Mouse (Mus musculus) embryonic facial prominence, embryonic 15.5 days (tissue): ENCODE measurements around the gene Rfc5. TPM values are rescaled to one million over a fixed set of nuclear protein-coding genes. Genes with fewer than 3 reads are reported as not detected.

Source experiments
- ATAC-seq: fragments of 200-750 bp; cut with Nextera tagmentation; 2 replicates; pipeline ENCODE4 v1.8.0; 2017; ENCODE audit warnings: low read depth, moderate TSS enrichment; ENCODE audit not compliant: insufficient number of reproducible peaks, low FRiP score, low TSS enrichment
- H3K27ac ChIP-seq: fragments of 300-500 bp; sonication (generic); replicated peaks from 2 replicates; pipeline ENCODE4 v1.5.1; 2015; ENCODE audit warnings: mild to moderate bottlenecking, inconsistent platforms
- H3K27me3 ChIP-seq: fragments of 300-500 bp; sonication (generic); 2 replicates; pipeline ENCODE4 v1.6.1; 2015; ENCODE audit warnings: inconsistent platforms
- H3K36me3 ChIP-seq: fragments of 300-500 bp; sonication (generic); 2 replicates; pipeline ENCODE4 v1.6.1; 2015; ENCODE audit warnings: mild to moderate bottlenecking, inconsistent platforms
- H3K4me1 ChIP-seq: fragments of 300-500 bp; sonication (generic); 2 replicates; pipeline ENCODE4 v1.6.1; 2015; ENCODE audit warnings: inconsistent platforms
- H3K4me2 ChIP-seq: fragments of 300-500 bp; sonication (generic); replicated peaks from 2 replicates; pipeline ENCODE4 v1.6.1; 2015; ENCODE audit warnings: mild to moderate bottlenecking, inconsistent platforms
- H3K4me3 ChIP-seq: fragments of 300-500 bp; sonication (generic); replicated peaks from 2 replicates; pipeline ENCODE4 v1.5.1; 2015; ENCODE audit warnings: mild to moderate bottlenecking, inconsistent platforms
- H3K9ac ChIP-seq: fragments of 300-500 bp; sonication (generic); 2 replicates; pipeline ENCODE4 v1.6.1; 2015; ENCODE audit warnings: inconsistent platforms
- H3K9me3 ChIP-seq: fragments of 300-500 bp; sonication (generic); replicated peaks from 2 replicates; pipeline ENCODE4 v1.6.1; 2016; ENCODE audit warnings: inconsistent platforms
- WGBS: fragments of 180-500 bp; shearing (Covaris S2); methylation state at CpG from one replicate; pipeline ENCODE4 v1.1.7; 2015; 5-methylcytosine and 5-hydroxymethylcytosine counted together
- polyA plus RNA-seq: library from polyadenylated mRNA; unstranded; fragments of >200 nt; fragmentation: Nextera tagmentation; extraction: Ambion mirVana; gene quantifications from 2 replicates; pipeline ENCODE4 v1.2.1, GENCODE M21; 2015

The Rfc5 gene
- polyA plus RNA-seq, 1 experiment from 2014 or later, result 83.6 TPM

DNA sequence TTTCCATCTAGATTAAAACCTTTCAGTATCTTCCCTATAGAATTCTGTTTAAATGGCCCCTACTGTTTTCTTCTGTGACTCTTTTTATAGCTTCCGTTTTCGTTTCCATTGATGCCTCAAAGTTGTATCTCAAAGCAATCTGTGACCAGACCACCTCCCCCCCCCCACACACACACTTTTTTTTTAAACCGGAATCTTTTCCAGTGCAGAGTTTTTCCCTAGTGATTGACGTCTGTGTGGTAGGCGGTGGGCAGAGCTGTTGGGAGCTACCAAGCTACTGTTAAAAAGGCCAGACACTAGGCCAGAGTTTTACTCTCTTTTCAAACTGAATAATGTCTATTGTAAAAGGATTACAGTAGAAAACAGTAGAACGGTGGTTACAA is 30.6 kb downstream of the Rfc5 start:
- H3K36me3 ChIP-seq, result 0 out of 2 replicates have a peak, but pooled peaks cover 1% of the 10 kb centered on the region
- WGBS, result 12% methylated on average over 6 of the region's 6 CpGs
- peak overlapping the region; percentile 87 for H3K4me2 ChIP-seq
- no peaks in the 10 kb centered on the region for H3K9me3 ChIP-seq
- H3K4me3 ChIP-seq, result peak overlapping the region; percentile 78
- H3K9ac ChIP-seq, result peak overlapping the region; percentile 86
- ATAC-seq, result no peak
- H3K27ac ChIP-seq, result peak overlapping the region; percentile 88
- no peaks in the 10 kb centered on the region for H3K27me3 ChIP-seq
- H3K4me1 ChIP-seq, result peaks cover 65% of the 10 kb centered on the region

DNA sequence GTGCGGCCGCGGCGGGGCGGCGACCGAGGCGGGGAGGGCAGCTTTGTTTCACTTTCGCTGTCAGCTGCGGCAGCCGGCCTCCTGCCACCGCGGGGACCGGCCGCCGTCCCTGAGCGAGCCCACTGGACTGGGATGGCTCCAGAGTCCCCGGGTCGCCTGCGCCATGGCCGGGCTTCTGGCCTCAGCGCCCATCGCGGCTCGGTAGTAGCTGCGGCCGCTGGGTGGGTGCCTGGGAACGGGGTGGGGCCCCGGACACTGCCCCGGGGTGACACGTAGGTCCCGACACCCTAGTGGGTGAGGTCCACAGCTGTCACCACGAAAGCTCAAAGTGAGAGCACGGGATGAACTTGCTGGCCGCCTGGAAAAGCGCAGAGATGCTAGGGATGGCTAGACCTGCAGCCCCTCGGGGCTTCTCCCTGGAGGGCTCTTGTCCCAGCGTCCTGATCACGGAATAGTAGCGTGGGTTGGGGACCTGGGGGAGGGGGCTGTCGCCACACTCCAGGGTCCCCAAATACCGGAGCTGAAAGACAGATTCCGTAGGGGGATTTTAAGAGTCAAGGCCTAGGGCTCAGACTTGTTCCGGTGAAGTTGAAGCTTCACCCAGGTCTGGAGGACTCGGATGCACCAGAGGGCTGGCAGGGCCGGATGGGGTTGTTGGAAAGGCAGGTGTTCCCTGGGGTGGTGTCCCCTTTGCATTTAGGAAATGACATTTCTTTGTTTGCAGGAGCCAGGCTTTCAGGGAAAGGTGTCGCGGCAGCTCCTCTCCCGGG is 31.2 kb downstream of the Rfc5 start:
- WGBS, result under 1% methylated on average over 47 of the region's 49 CpGs
- Histone ChIP-seq H3K9me3 (no peaks in the 10 kb centered on the region), H3K4me1 (peaks cover 60% of the 10 kb centered on the region), H3K27me3 (no peaks in the 10 kb centered on the region), H3K9ac (peak overlapping the region; percentile 86), H3K4me2 (peak overlapping the region; percentile 87), H3K36me3 (no peaks in the 10 kb centered on the region), H3K4me3 (peak overlapping the region; percentile 78), H3K27ac (peak overlapping the region; percentile 88)
- ATAC-seq, result peak; percentile 48

DNA sequence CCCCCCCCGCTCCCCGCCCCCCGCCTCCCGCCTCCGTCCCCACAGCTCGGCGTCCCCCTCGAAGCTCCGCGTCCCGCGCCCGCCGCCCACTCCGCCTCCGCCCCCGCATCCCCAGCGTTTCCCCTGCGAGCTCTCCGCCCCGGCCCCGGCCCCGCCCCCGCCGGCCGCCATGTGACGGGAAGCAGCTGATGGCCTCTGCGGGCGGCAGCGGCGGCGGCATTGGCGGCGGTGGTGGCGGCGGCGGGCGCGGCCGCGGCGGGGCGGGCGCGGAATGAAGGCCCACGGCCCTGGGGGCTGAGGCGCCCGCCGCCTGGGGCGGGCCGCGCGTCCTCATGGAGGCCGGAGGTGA is 31.7 kb downstream of the Rfc5 start, which contains the start of gene Wsb2:
TSS of gene Wsb2 (plus strand) at position 176 of the 349 bp plus-strand sequence.
- Histone ChIP-seq H3K9me3 (no peaks in the 10 kb centered on the region), H3K4me2 (peak within 1 kb of the TSS; percentile 87), H3K9ac (peak within 1 kb of the TSS; percentile 86), H3K4me1 (peaks cover 54% of the 10 kb centered on the region), H3K36me3 (no peaks in the 10 kb centered on the region), H3K27ac (peak within 1 kb of the TSS; percentile 88), H3K27me3 (no peaks in the 10 kb centered on the region), H3K4me3 (peak within 1 kb of the TSS; percentile 78)
- peak; percentile 71 for ATAC-seq
- 0% methylated on average over 31 of the region's 54 CpGs for WGBS

DNA sequence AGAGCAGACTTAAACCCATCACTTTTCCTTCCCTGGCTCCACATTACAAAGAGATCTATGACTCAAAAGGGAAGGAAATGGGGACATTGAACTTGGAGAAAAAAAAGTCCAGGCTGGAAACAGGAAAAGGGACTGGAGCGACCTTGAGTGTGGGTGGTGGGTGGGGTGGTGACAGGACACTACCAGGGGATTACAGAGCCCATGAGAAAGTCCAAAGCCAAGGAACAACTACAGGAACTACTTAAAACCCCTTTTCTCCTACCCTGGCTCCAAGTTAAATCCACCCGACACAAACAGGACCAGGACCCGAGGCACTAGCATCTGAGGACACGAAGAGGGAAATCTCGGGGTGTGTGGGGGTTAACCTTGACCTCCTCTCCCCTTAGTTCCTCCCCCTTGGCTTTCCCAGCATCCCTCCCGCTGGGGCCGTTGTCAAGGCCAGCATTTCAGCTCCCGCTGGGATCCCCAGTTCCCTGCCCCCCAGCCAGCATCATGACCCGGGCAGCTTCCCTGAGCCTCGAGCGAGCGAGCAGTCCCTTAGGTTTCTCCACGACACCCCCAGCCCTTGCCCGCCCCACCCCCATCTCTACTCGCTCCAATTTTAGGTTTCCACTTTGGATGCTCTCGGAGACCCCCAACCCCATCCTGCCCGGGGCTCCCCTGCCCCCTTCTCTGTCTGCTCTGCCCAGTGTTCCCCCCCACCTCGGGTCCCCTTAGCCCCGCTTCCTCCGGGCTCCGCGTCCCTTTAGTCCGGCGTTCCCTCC is 32.3 kb downstream of the Rfc5 start:
- under 1% methylated on average over 20 of the region's 24 CpGs for WGBS
- peak overlapping the region; percentile 78 for H3K4me3 ChIP-seq

DNA sequence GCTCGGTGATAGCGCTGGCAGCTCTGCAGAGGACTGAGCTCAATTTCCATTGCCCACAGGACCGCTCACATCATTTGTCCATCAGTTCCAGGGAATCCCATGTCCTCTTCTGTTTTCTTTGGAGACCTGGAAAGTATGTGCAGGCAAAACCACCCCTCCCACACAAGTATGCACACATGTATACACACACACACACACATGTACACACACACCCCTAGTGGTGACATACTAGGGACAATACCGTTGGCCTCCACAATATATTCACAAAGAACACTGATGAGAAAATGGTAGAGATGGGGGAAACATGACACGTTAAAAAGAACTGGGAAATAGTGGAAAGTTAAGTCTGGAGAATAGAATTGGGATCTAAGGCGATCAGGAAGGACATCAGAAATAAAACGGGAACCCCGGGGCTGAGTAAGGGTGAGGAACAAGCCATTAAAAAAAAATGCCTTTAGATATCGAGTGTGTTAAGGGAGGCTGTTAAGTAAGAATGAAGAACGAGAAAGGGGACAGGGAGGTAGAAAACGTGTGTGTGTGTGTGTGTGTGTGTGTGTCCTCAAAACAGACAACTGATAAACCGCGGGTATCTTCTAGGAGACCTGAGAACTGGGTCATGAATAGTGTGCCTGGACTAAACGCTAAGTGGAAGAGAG is 33.1 kb downstream of the Rfc5 start:
- WGBS, result 51% methylated on average over 14 of the region's 14 CpGs
- H3K9me3 ChIP-seq, result no peaks in the 10 kb centered on the region
- no peaks in the 10 kb centered on the region for H3K27me3 ChIP-seq
- H3K4me2 ChIP-seq, result peak overlapping the region; percentile 87
- peak overlapping the region; percentile 88; the same call in 1 of the 2 replicates for H3K27ac ChIP-seq
- H3K9ac ChIP-seq, result no peak overlapping the region
- no peak for ATAC-seq
- peaks cover 43% of the 10 kb centered on the region for H3K4me1 ChIP-seq
- H3K4me3 ChIP-seq, result peak overlapping the region; percentile 78
- no peaks in the 10 kb centered on the region for H3K36me3 ChIP-seq

More for the DNA sequence above, 32.3 kb downstream of the Rfc5 start:
- no peaks in the 10 kb centered on the region for H3K9me3 ChIP-seq
- no peaks in the 10 kb centered on the region for H3K36me3 ChIP-seq
- peaks cover 48% of the 10 kb centered on the region for H3K4me1 ChIP-seq
- H3K27me3 ChIP-seq, result no peaks in the 10 kb centered on the region
- peak overlapping the region; percentile 86 for H3K9ac ChIP-seq
- peak overlapping the region; percentile 88 for H3K27ac ChIP-seq
- peak; percentile 25 for ATAC-seq
- H3K4me2 ChIP-seq, result peak overlapping the region; percentile 87

DNA sequence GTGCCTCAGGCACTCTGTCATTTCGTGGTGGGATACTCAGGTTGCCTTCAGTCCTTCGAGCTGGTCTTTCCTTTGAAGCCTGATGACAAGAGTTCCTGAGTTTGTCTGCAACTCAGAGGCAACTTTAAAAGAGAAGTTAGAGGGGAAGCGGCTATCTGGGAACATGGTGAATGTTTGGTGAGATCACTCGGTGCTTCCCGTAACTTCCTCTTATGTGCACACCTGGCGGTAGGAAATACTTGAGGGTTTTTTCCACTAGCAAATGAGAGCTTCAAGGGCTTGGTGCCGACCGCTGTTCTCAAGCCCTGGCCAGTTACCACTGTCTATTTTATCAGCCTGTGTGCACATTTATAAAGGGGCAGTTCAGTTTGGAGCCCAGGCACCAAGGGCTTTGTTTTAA is 34.7 kb downstream of the Rfc5 start:
- Histone ChIP-seq H3K9me3 (no peaks in the 10 kb centered on the region), H3K4me3 (no peak overlapping the region), H3K27me3 (no peaks in the 10 kb centered on the region), H3K4me1 (peaks cover 26% of the 10 kb centered on the region), H3K4me2 (no peak overlapping the region), H3K36me3 (0 out of 2 replicates have a peak, but pooled peaks cover under 1% of the 10 kb centered on the region), H3K9ac (no peak overlapping the region), H3K27ac (no peak overlapping the region)
- WGBS, result 69% methylated on average over 8 of the region's 8 CpGs
- ATAC-seq, result no peak

DNA sequence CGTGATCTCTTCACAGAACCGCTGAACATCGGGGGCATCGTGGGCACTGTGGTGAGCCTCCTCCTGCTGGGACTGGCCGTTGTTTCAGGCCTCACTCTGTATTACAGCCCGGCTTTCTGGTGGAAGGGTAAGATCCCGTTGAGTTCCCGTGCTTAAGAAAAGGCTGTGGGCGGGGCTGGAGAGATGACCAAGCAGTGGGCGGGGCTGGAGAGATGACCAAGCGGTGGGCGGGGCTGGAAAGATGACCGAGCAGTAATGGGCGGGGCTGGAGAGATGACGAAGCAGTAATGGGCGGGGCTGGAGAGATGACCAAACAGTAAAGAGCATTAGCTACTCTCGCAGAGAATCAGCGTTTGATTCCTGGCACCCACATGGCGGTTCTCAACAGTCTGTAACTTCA is 40.6 kb downstream of the Rfc5 start:
- Histone ChIP-seq H3K4me3 (no peak overlapping the region), H3K4me2 (no peak overlapping the region), H3K36me3 (0 out of 2 replicates have a peak, but pooled peaks cover 7% of the 10 kb centered on the region), H3K4me1 (no peaks in the 10 kb centered on the region), H3K9me3 (no peaks in the 10 kb centered on the region), H3K27ac (no peak overlapping the region), H3K9ac (no peak overlapping the region), H3K27me3 (no peaks in the 10 kb centered on the region)
- 33% methylated on average over 19 of the region's 19 CpGs for WGBS
- peak; percentile 55; the same call in 1 of the 2 replicates for ATAC-seq

DNA sequence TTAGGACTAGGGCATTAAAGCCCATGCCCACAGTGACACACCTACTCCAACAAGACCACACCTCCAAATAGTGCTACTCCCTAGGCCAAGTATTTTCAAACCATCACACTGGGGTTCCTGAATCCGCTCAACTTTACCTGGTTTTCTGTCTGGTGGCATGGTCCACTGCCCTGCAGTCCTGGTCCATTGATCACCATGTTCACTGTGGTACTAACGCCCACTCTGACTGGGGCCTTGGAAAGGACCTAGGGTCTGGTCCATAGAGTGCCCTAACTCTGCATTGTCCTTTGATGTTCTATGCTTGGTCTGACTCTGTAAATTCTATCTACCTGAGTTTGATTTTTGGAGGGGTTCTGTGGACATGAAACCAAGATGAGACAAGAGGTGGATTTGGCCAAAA is 41.0 kb downstream of the Rfc5 start:
- no peak overlapping the region for H3K4me3 ChIP-seq
- no peaks in the 10 kb centered on the region for H3K9me3 ChIP-seq
- no peak overlapping the region for H3K27ac ChIP-seq
- no peak overlapping the region for H3K9ac ChIP-seq
- WGBS, result 85% methylated on average over 2 of the region's 2 CpGs
- no peak overlapping the region for H3K4me2 ChIP-seq
- H3K36me3 ChIP-seq, result peaks cover 7% of the 10 kb centered on the region; the same call in 1 of the 2 replicates
- H3K4me1 ChIP-seq, result no peaks in the 10 kb centered on the region
- no peak for ATAC-seq
- H3K27me3 ChIP-seq, result no peaks in the 10 kb centered on the region

DNA sequence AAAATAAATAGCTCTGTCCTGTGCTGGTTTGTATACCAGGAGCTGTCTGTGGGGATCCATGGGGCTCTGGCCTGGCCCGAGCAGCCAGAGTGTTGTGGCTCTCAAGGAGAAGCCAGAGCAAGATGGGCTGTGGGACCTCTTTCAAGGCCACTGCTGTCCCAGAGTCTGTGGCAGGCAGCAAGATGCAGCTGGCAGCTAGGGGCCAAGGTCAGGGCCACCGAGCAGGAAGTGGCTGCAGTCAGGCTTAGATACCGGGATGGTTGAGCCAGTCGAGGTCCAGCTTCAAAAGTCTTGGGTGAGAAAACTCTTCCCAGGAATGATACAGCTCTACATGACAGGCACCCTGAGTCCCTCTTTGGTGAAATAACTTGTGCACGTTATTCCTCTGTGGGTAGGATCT is 41.8 kb downstream of the Rfc5 start:
- no peak overlapping the region for H3K4me3 ChIP-seq
- H3K9ac ChIP-seq, result no peak overlapping the region
- H3K4me1 ChIP-seq, result no peaks in the 10 kb centered on the region
- H3K9me3 ChIP-seq, result no peaks in the 10 kb centered on the region
- no peak for ATAC-seq
- no peak overlapping the region for H3K4me2 ChIP-seq
- no peaks in the 10 kb centered on the region for H3K27me3 ChIP-seq
- H3K27ac ChIP-seq, result no peak overlapping the region
- H3K36me3 ChIP-seq, result peaks cover 7% of the 10 kb centered on the region; the same call in 1 of the 2 replicates
- 76% methylated on average over 5 of the region's 5 CpGs for WGBS

DNA sequence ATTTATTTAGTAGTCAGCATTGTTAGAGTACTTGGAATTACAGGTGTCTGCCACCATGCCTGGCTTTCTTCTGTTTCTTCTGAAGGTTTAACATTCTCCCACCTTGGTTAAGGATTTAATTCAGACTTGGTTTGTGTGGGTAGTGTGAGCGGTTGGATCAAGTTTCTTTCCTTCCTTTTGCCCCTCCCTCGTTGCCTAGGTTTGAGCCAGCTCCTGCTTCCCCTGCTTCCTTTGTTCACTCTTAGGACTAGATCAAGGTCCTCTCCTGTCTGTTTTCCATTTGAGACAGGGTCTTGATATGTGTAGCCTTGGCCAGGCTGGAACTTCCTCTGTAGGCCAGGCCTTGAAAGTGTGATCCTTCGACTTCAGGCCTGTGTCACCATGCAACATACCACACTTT is 42.6 kb downstream of the Rfc5 start:
- no peak overlapping the region for H3K9ac ChIP-seq
- WGBS, result 39% methylated on average over 3 of the region's 3 CpGs

DNA sequence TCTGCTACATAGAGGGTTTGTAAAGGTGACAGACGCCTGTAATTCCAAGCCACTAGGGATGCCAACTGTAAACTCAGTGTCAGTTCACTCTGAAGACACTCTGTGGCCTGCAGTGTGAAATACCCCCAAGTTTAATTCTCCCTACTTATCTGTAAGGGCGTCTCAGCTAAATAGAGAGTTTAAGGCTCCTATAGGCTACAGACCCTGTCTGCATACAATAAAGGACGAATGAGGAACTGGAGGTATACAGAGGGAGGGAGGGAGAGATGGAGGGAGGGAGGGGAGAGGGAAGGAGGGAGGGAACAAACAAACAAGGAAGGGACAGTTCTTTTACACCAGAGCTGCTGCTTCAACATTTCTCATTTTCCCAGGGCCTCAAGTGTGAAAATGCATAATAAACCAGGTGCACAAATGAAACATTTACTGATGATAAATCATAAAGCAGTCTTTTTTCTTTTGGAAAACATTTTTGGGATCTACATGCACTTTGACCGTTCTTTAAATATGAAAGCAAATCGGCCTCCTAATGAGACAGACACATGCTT is 43.3 kb downstream of the Rfc5 start:
- H3K9me3 ChIP-seq, result no peaks in the 10 kb centered on the region
- WGBS, result 73% methylated on average over 5 of the region's 5 CpGs
- H3K4me2 ChIP-seq, result no peak overlapping the region
- no peaks in the 10 kb centered on the region for H3K4me1 ChIP-seq
- no peak overlapping the region for H3K27ac ChIP-seq
- H3K9ac ChIP-seq, result no peak overlapping the region
- peaks cover 7% of the 10 kb centered on the region; the same call in 1 of the 2 replicates for H3K36me3 ChIP-seq
- no peak overlapping the region for H3K4me3 ChIP-seq
- no peaks in the 10 kb centered on the region for H3K27me3 ChIP-seq
- ATAC-seq, result no peak

More for the DNA sequence above, 42.6 kb downstream of the Rfc5 start:
- no peak for ATAC-seq
- Histone ChIP-seq H3K4me1 (no peaks in the 10 kb centered on the region), H3K27me3 (no peaks in the 10 kb centered on the region), H3K9me3 (no peaks in the 10 kb centered on the region), H3K4me3 (no peak overlapping the region), H3K36me3 (peaks cover 7% of the 10 kb centered on the region; the same call in 1 of the 2 replicates), H3K27ac (no peak overlapping the region), H3K4me2 (no peak overlapping the region)
